Mouse (Mus musculus): ENCODE measurements around the gene Klhl30. TPM values are rescaled to one million over a fixed set of nuclear protein-coding genes. Genes with fewer than 3 reads are reported as not detected.

The Klhl30 gene
- polyA plus RNA-seq, 1 experiment, result 0.23 TPM

- no peak overlapping the region for H3K27ac ChIP-seq (ENCODE audit: insufficient read depth, low read length)
- H3K4me3 ChIP-seq (ENCODE audit: insufficient read depth, low read length), result no peak overlapping the region
- no peaks in the 10 kb centered on the region for H3K4me1 ChIP-seq (ENCODE audit: control insufficient read depth, insufficient read depth, low read length)
- TF ChIP-seq CTCF (IDR thresholded peaks at IDR 0.05; ENCODE audit: borderline replicate concordance, insufficient read depth, low read length), result no peak
- TF ChIP-seq POLR2A (IDR thresholded peaks at IDR 0.05; ENCODE audit: low read depth, low read length), result no peak
Measured at GRCm38 (mm10) chr1:91324646-91325045, 26.2 kb upstream of the Klhl30 start.

GRCm38 (mm10) chr1:91325488-91326042 is 25.3 kb upstream of the Klhl30 start:
- TF ChIP-seq CTCF (IDR thresholded peaks at IDR 0.05; ENCODE audit: borderline replicate concordance, insufficient read depth, low read length), result no peak
- TF ChIP-seq POLR2A (IDR thresholded peaks at IDR 0.05; ENCODE audit: low read depth, low read length), result no peak
- Histone ChIP-seq H3K4me1 (ENCODE audit: control insufficient read depth, insufficient read depth, low read length) (no peaks in the 10 kb centered on the region), H3K4me3 (ENCODE audit: insufficient read depth, low read length) (no peak overlapping the region), H3K27ac (ENCODE audit: insufficient read depth, low read length) (no peak overlapping the region)

- Histone ChIP-seq H3K4me3 (ENCODE audit: insufficient read depth, low read length) (no peak overlapping the region), H3K4me1 (ENCODE audit: control insufficient read depth, insufficient read depth, low read length) (no peaks in the 10 kb centered on the region), H3K27ac (ENCODE audit: insufficient read depth, low read length) (no peak overlapping the region)
- TF ChIP-seq POLR2A (IDR thresholded peaks at IDR 0.05; ENCODE audit: low read depth, low read length) (no peak), CTCF (IDR thresholded peaks at IDR 0.05; ENCODE audit: borderline replicate concordance, insufficient read depth, low read length) (no peak)
Measured at GRCm38 (mm10) chr1:91332102-91332501, 18.7 kb upstream of the Klhl30 start.

GRCm38 (mm10) chr1:91333582-91333981 is 17.2 kb upstream of the Klhl30 start:
- no peak overlapping the region for H3K4me3 ChIP-seq (ENCODE audit: insufficient read depth, low read length)
- TF ChIP-seq CTCF (IDR thresholded peaks at IDR 0.05; ENCODE audit: borderline replicate concordance, insufficient read depth, low read length) (no peak), POLR2A (IDR thresholded peaks at IDR 0.05; ENCODE audit: low read depth, low read length) (no peak)
- H3K4me1 ChIP-seq (ENCODE audit: control insufficient read depth, insufficient read depth, low read length), result no peaks in the 10 kb centered on the region
- H3K27ac ChIP-seq (ENCODE audit: insufficient read depth, low read length), result no peak overlapping the region

- Histone ChIP-seq H3K27ac (ENCODE audit: insufficient read depth, low read length) (no peak overlapping the region), H3K4me3 (ENCODE audit: insufficient read depth, low read length) (no peak overlapping the region), H3K4me1 (ENCODE audit: control insufficient read depth, insufficient read depth, low read length) (no peaks in the 10 kb centered on the region)
- TF ChIP-seq POLR2A (IDR thresholded peaks at IDR 0.05; ENCODE audit: low read depth, low read length) (no peak), CTCF (IDR thresholded peaks at IDR 0.05; ENCODE audit: borderline replicate concordance, insufficient read depth, low read length) (no peak)
Measured at GRCm38 (mm10) chr1:91337355-91337754, 13.5 kb upstream of the Klhl30 start.

- H3K4me3 ChIP-seq (ENCODE audit: insufficient read depth, low read length), result no peak overlapping the region
- TF ChIP-seq CTCF (IDR thresholded peaks at IDR 0.05; ENCODE audit: borderline replicate concordance, insufficient read depth, low read length) (no peak), POLR2A (IDR thresholded peaks at IDR 0.05; ENCODE audit: low read depth, low read length) (no peak)
- no peak overlapping the region for H3K27ac ChIP-seq (ENCODE audit: insufficient read depth, low read length)
- H3K4me1 ChIP-seq (ENCODE audit: control insufficient read depth, insufficient read depth, low read length), result no peaks in the 10 kb centered on the region
Measured at GRCm38 (mm10) chr1:91344001-91344400, 6.8 kb upstream of the Klhl30 start.

GRCm38 (mm10) chr1:91344921-91345685 is 5.7 kb upstream of the Klhl30 start:
- Histone ChIP-seq H3K4me3 (ENCODE audit: insufficient read depth, low read length) (no peak overlapping the region), H3K4me1 (ENCODE audit: control insufficient read depth, insufficient read depth, low read length) (no peaks in the 10 kb centered on the region), H3K27ac (ENCODE audit: insufficient read depth, low read length) (no peak overlapping the region)
- TF ChIP-seq POLR2A (IDR thresholded peaks at IDR 0.05; ENCODE audit: low read depth, low read length) (no peak), CTCF (IDR thresholded peaks at IDR 0.05; ENCODE audit: borderline replicate concordance, insufficient read depth, low read length) (peak; percentile 62; the same call in 1 of the 2 replicates)

GRCm38 (mm10) chr1:91346892-91347291 is 3.9 kb upstream of the Klhl30 start:
- H3K4me3 ChIP-seq (ENCODE audit: insufficient read depth, low read length), result no peak overlapping the region
- TF ChIP-seq CTCF (IDR thresholded peaks at IDR 0.05; ENCODE audit: borderline replicate concordance, insufficient read depth, low read length) (peak; percentile 76; the same call in 1 of the 2 replicates), POLR2A (IDR thresholded peaks at IDR 0.05; ENCODE audit: low read depth, low read length) (no peak)
- 0 out of 2 replicates have a peak, but pooled peaks cover 7% of the 10 kb centered on the region for H3K4me1 ChIP-seq (ENCODE audit: control insufficient read depth, insufficient read depth, low read length)
- no peak overlapping the region for H3K27ac ChIP-seq (ENCODE audit: insufficient read depth, low read length)

- Histone ChIP-seq H3K27ac (ENCODE audit: insufficient read depth, low read length) (no peak overlapping the region), H3K4me1 (ENCODE audit: control insufficient read depth, insufficient read depth, low read length) (peaks cover 18% of the 10 kb centered on the region), H3K4me3 (ENCODE audit: insufficient read depth, low read length) (no peak overlapping the region)
- TF ChIP-seq CTCF (IDR thresholded peaks at IDR 0.05; ENCODE audit: borderline replicate concordance, insufficient read depth, low read length), result no peak
- no peak for TF ChIP-seq POLR2A (IDR thresholded peaks at IDR 0.05; ENCODE audit: low read depth, low read length)
Measured at GRCm38 (mm10) chr1:91351249-91351648, 433 bp downstream of the Klhl30 start.

GRCm38 (mm10) chr1:91352277-91352676 is 1.5 kb downstream of the Klhl30 start:
- no peak for TF ChIP-seq POLR2A (IDR thresholded peaks at IDR 0.05; ENCODE audit: low read depth, low read length)
- no peak for TF ChIP-seq CTCF (IDR thresholded peaks at IDR 0.05; ENCODE audit: borderline replicate concordance, insufficient read depth, low read length)
- no peak overlapping the region for H3K4me3 ChIP-seq (ENCODE audit: insufficient read depth, low read length)
- peaks cover 20% of the 10 kb centered on the region for H3K4me1 ChIP-seq (ENCODE audit: control insufficient read depth, insufficient read depth, low read length)
- H3K27ac ChIP-seq (ENCODE audit: insufficient read depth, low read length), result peak overlapping the region; percentile 86

Data from embryonic fibroblast, embryonic 13.5 days (primary cell).